Mouse (Mus musculus) layer of hippocampus, adult 9-11 months (tissue): Measurements from ENCODE around the gene Tle6.
"Not testable (repeated sequence)": the region's sequence is repeated elsewhere in the genome, so short reads cannot be mapped to it uniquely, and the experiment has no call there.

Experiments used
- DNase-seq: peaks from one replicate; pipeline ENCODE4 v3.0.0; 2022

Gene Tle6

GRCm38 (mm10) chr10:81600738-81601203 is at the start of gene Tle6:
Gene Tle6, minus strand, starts transcription at chr10:81601073.
- peak; percentile 95 for DNase-seq

GRCm38 (mm10) chr10:81648803-81649775 is 48.2 kb upstream of the Tle6 start, which contains the start of gene Gm10778:
Gene Gm10778, plus strand, starts transcription at chr10:81649059.
- peak; percentile 91 for DNase-seq

- DNase-seq, result no peak
Measured at GRCm38 (mm10) chr10:81646015-81646555, 45.2 kb upstream of the Tle6 start.

- no peak for DNase-seq
Measured at GRCm38 (mm10) chr10:81645391-81645790, 44.5 kb upstream of the Tle6 start.

GRCm38 (mm10) chr10:81644716-81645115 is 43.8 kb upstream of the Tle6 start:
- DNase-seq, result no peak

GRCm38 (mm10) chr10:81644162-81644561 is 43.3 kb upstream of the Tle6 start:
- DNase-seq, result no peak

- peak; percentile 97 for DNase-seq
Measured at GRCm38 (mm10) chr10:81643449-81644055, 42.7 kb upstream of the Tle6 start.

- DNase-seq, result no peak
Measured at GRCm38 (mm10) chr10:81642648-81643448, 42.0 kb upstream of the Tle6 start.

GRCm38 (mm10) chr10:81641978-81642647 is 41.2 kb upstream of the Tle6 start:
- no peak for DNase-seq

GRCm38 (mm10) chr10:81641566-81641965 is 40.7 kb upstream of the Tle6 start:
- DNase-seq, result no peak

GRCm38 (mm10) chr10:81640825-81641224 is 40.0 kb upstream of the Tle6 start:
- DNase-seq, result not testable (repeated sequence)

GRCm38 (mm10) chr10:81638101-81638500 is 37.2 kb upstream of the Tle6 start:
- DNase-seq, result no peak

GRCm38 (mm10) chr10:81636338-81636737 is 35.5 kb upstream of the Tle6 start:
- DNase-seq, result no peak

- DNase-seq, result peak; percentile 87
Measured at GRCm38 (mm10) chr10:81633253-81634099, 32.6 kb upstream of the Tle6 start.

- DNase-seq, result no peak
Measured at GRCm38 (mm10) chr10:81628390-81628789, 27.5 kb upstream of the Tle6 start, which contains the start of gene Ankrd24. Gene Ankrd24, plus strand, starts transcription at chr10:81628540.

- no peak for DNase-seq
Measured at GRCm38 (mm10) chr10:81627836-81628220, 27.0 kb upstream of the Tle6 start.

- peak; percentile 96 for DNase-seq
Measured at GRCm38 (mm10) chr10:81626994-81627835, 26.3 kb upstream of the Tle6 start, which contains the start of gene Sirt6. Gene Sirt6, minus strand, starts transcription at chr10:81627797.

- no peak for DNase-seq
Measured at GRCm38 (mm10) chr10:81626101-81626993, 25.5 kb upstream of the Tle6 start.

- DNase-seq, result no peak
Measured at GRCm38 (mm10) chr10:81623441-81623840, 22.6 kb upstream of the Tle6 start.
